Mouse (Mus musculus) stomach, embryonic 16.5 days (tissue): ENCODE results near the gene Cxcr2. TPM values are rescaled to one million over a fixed set of nuclear protein-coding genes. Genes with fewer than 3 reads are reported as not detected.

ENCODE experiments used
- ATAC-seq: fragments of 200-750 bp; cut with Nextera tagmentation; 2 replicates; pipeline ENCODE4 v1.8.0; 2017; ENCODE audit warnings: moderate number of reproducible peaks, moderate TSS enrichment; ENCODE audit not compliant: insufficient read depth, low FRiP score
- H3K27ac ChIP-seq: fragments of 300-500 bp; sonication (generic); 2 replicates; pipeline ENCODE4 v1.5.1; 2014; ENCODE audit warnings: low read length
- H3K27me3 ChIP-seq: fragments of 300-500 bp; sonication (generic); 2 replicates; pipeline ENCODE4 v1.6.1; 2014; ENCODE audit warnings: low read length, control low read depth, mixed read lengths; ENCODE audit not compliant: control insufficient read depth, insufficient read depth
- H3K36me3 ChIP-seq: fragments of 300-500 bp; sonication (generic); 2 replicates; pipeline ENCODE4 v1.6.1; 2014; ENCODE audit warnings: low read length; ENCODE audit not compliant: control insufficient read depth, insufficient read depth
- H3K4me1 ChIP-seq: fragments of 300-500 bp; sonication (generic); 2 replicates; pipeline ENCODE4 v1.6.1; 2014; ENCODE audit warnings: low read length, control low read depth, mixed read lengths; ENCODE audit not compliant: control insufficient read depth, insufficient read depth
- H3K4me2 ChIP-seq: fragments of 300-500 bp; sonication (generic); 2 replicates; pipeline ENCODE4 v1.6.1; 2014; ENCODE audit warnings: low read depth, low read length, mixed read lengths
- H3K4me3 ChIP-seq: fragments of 300-500 bp; sonication (generic); replicated peaks from 2 replicates; pipeline ENCODE4 v1.5.1; 2014; ENCODE audit warnings: mild to moderate bottlenecking, low read length
- H3K9ac ChIP-seq: fragments of 300-500 bp; sonication (generic); 2 replicates; pipeline ENCODE4 v1.6.1; 2014; ENCODE audit warnings: low read length
- H3K9me3 ChIP-seq: fragments of 300-500 bp; sonication (generic); replicated peaks from 2 replicates; pipeline ENCODE4 v1.6.1; 2016; ENCODE audit warnings: low read length, control low read depth; ENCODE audit not compliant: control insufficient read depth
- WGBS: fragments of 180-500 bp; shearing (Covaris S2); extraction: QIAGEN DNeasy Blood & Tissue Kit; methylation state at CpG from one replicate; pipeline ENCODE4 v1.1.7; 2014; 5-methylcytosine and 5-hydroxymethylcytosine counted together
- polyA plus RNA-seq: library from polyadenylated mRNA; unstranded; fragments of >200 nt; fragmentation: Nextera tagmentation; extraction: Ambion mirVana; gene quantifications from 2 replicates; pipeline ENCODE4 v1.2.1, GENCODE M21; 2015

Cxcr2 gene
- polyA plus RNA-seq, 1 experiment from 2014 or later: 0.94 TPM

- WGBS: 72% methylated on average over 6 of the region's 6 CpGs
- ATAC-seq: no peak
- Histone ChIP-seq H3K4me3 (no peak overlapping the region), H3K9me3 (no peaks in the 10 kb centered on the region), H3K4me1 (no peaks in the 10 kb centered on the region), H3K27ac (no peak overlapping the region), H3K4me2 (no peak overlapping the region), H3K36me3 (no peaks in the 10 kb centered on the region), H3K9ac (no peak overlapping the region), H3K27me3 (no peaks in the 10 kb centered on the region)
Observed at GRCm38 (mm10) chr1:74133954-74134353, 19.8 kb upstream of the Cxcr2 start.

GRCm38 (mm10) chr1:74135326-74135950, 18.4 kb upstream of the Cxcr2 start:
- Histone ChIP-seq H3K36me3 (no peaks in the 10 kb centered on the region), H3K27me3 (no peaks in the 10 kb centered on the region), H3K27ac (no peak overlapping the region), H3K4me2 (no peak overlapping the region), H3K4me1 (no peaks in the 10 kb centered on the region), H3K9me3 (no peaks in the 10 kb centered on the region), H3K9ac (no peak overlapping the region), H3K4me3 (no peak overlapping the region)
- WGBS: 70% methylated on average over 6 of the region's 6 CpGs
- no peak for ATAC-seq

DNA sequence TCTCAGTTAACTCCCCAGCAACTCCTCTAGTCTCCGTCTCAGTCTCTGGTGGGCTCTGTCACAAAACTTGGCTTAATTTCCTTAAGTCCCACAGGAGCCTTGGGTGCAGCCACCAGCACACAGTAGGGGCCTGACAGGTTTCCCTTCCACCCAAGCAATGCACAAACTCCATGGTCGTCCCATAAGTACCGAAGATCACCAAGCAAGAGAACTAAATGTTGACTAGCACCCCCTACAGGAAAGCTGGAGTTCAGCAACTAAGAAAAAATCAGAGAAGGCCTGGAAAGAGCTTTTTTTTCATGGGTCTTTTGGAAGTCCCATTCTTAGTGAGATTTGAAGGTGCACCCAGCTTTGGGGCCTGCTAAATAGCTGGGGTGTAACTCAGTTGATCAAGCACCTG, 14.4 kb upstream of the Cxcr2 start:
- H3K27ac ChIP-seq: no peak overlapping the region
- H3K4me2 ChIP-seq: no peak overlapping the region
- no peaks in the 10 kb centered on the region for H3K36me3 ChIP-seq
- no peaks in the 10 kb centered on the region for H3K4me1 ChIP-seq
- no peak overlapping the region for H3K4me3 ChIP-seq
- no peaks in the 10 kb centered on the region for H3K27me3 ChIP-seq
- no peak overlapping the region for H3K9ac ChIP-seq
- 59% methylated on average over 3 of the region's 3 CpGs for WGBS
- no peaks in the 10 kb centered on the region for H3K9me3 ChIP-seq
- no peak for ATAC-seq

DNA sequence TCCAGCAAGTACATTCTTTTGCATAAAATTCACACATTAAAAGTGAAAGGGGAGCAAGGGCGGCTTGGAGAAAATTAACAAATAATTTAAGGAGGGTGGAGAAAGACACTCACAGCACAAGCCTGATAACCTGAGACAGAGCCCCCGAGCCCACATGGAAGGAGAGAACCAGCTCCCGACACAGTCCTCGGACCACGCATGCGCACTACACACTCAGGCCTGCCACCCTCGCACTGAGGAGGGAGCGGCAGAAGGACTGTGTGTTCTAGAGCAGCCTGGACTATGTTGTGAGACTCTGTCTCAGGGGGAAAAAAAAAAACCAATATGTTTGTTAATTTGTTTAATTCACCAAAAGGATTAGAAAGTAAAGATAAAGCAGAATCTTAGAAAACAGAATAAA, 12.0 kb upstream of the Cxcr2 start:
- WGBS: 79% methylated on average over 8 of the region's 8 CpGs
- no peak overlapping the region for H3K4me3 ChIP-seq
- no peaks in the 10 kb centered on the region for H3K36me3 ChIP-seq
- no peak overlapping the region for H3K9ac ChIP-seq
- H3K4me2 ChIP-seq: no peak overlapping the region
- no peak overlapping the region for H3K27ac ChIP-seq
- H3K9me3 ChIP-seq: no peaks in the 10 kb centered on the region
- no peaks in the 10 kb centered on the region for H3K27me3 ChIP-seq
- no peak for ATAC-seq
- no peaks in the 10 kb centered on the region; the same call in 1 of the 2 replicates for H3K4me1 ChIP-seq

GRCm38 (mm10) chr1:74149106-74149885, 4.5 kb upstream of the Cxcr2 start:
- no peaks in the 10 kb centered on the region; the same call in 1 of the 2 replicates for H3K4me1 ChIP-seq
- H3K27ac ChIP-seq: no peak overlapping the region
- H3K27me3 ChIP-seq: no peaks in the 10 kb centered on the region
- no peak overlapping the region for H3K4me3 ChIP-seq
- no peaks in the 10 kb centered on the region for H3K36me3 ChIP-seq
- no peak for ATAC-seq
- no peaks in the 10 kb centered on the region for H3K9me3 ChIP-seq
- no peak overlapping the region for H3K9ac ChIP-seq
- 80% methylated on average over 6 of the region's 6 CpGs for WGBS
- no peak overlapping the region for H3K4me2 ChIP-seq

GRCm38 (mm10) chr1:74150101-74150500, 3.7 kb upstream of the Cxcr2 start:
- H3K9ac ChIP-seq: no peak overlapping the region
- WGBS: 67% methylated on average over 3 of the region's 3 CpGs
- ATAC-seq: no peak
- H3K27ac ChIP-seq: no peak overlapping the region
- no peaks in the 10 kb centered on the region; the same call in 1 of the 2 replicates for H3K4me1 ChIP-seq
- no peaks in the 10 kb centered on the region for H3K9me3 ChIP-seq
- H3K4me2 ChIP-seq: no peak overlapping the region
- H3K4me3 ChIP-seq: no peak overlapping the region
- H3K36me3 ChIP-seq: no peaks in the 10 kb centered on the region
- H3K27me3 ChIP-seq: no peaks in the 10 kb centered on the region

- 62% methylated on average over 3 of the region's 3 CpGs for WGBS
- no peaks in the 10 kb centered on the region for H3K36me3 ChIP-seq
- no peak overlapping the region for H3K4me3 ChIP-seq
- ATAC-seq: no peak
- no peak overlapping the region for H3K27ac ChIP-seq
- H3K9ac ChIP-seq: no peak overlapping the region
- no peaks in the 10 kb centered on the region; the same call in 1 of the 2 replicates for H3K4me1 ChIP-seq
- H3K9me3 ChIP-seq: no peaks in the 10 kb centered on the region
- H3K4me2 ChIP-seq: no peak overlapping the region
- no peaks in the 10 kb centered on the region for H3K27me3 ChIP-seq
Observed at GRCm38 (mm10) chr1:74151091-74151490, 2.7 kb upstream of the Cxcr2 start.

DNA sequence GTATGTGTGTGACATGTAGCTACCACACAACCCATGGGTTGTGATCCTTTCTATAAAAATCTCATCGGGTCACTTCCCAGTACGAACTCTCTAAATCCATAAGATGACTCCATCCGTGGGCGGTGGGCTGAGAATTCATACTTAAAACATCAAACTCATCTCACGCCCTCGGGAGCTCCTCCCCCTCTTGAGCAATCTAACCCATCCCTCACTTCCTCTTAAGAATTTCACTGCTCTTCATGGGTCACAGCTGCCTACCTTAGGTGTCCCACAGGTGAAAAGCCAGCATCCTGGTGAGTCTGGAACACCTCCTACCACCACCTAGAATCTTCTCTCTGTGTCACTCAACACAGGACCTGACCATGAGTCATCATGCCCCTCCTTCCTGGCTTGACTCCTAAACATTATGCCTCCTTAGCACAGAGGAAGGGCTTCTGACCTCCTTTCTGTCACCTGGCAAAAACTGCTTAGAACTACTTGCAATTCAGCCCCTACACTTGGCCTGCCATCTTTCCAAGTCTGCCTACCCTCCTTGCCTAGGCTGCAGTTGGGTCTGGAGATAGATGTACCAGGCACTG, 1.7 kb downstream of the Cxcr2 start:
- Histone ChIP-seq H3K27ac (no peak overlapping the region), H3K4me3 (no peak overlapping the region), H3K4me1 (no peaks in the 10 kb centered on the region), H3K9ac (no peak overlapping the region), H3K9me3 (no peaks in the 10 kb centered on the region), H3K36me3 (no peaks in the 10 kb centered on the region), H3K4me2 (no peak overlapping the region), H3K27me3 (no peaks in the 10 kb centered on the region)
- ATAC-seq: no peak
- 70% methylated on average over 6 of the region's 6 CpGs for WGBS

GRCm38 (mm10) chr1:74156381-74156910, 2.7 kb downstream of the Cxcr2 start:
- no peak overlapping the region for H3K4me2 ChIP-seq
- H3K4me1 ChIP-seq: no peaks in the 10 kb centered on the region
- H3K36me3 ChIP-seq: no peaks in the 10 kb centered on the region
- no peak overlapping the region for H3K4me3 ChIP-seq
- H3K9me3 ChIP-seq: no peaks in the 10 kb centered on the region
- WGBS: 63% methylated on average over 14 of the region's 14 CpGs
- no peak for ATAC-seq
- no peak overlapping the region for H3K9ac ChIP-seq
- no peaks in the 10 kb centered on the region for H3K27me3 ChIP-seq
- no peak overlapping the region for H3K27ac ChIP-seq
